Mouse (Mus musculus) T-helper 2 cell (primary cell): Measurements from ENCODE around the gene Rptor.

Experiments used
- in situ Hi-C: fragments of 300-600 bp; cut with MboI, MseI; formaldehyde crosslinking; loops from one replicate; pipeline ENCODE4 v1.15.1; 2025; ENCODE audit warnings: high pct_unique_total_duplicates

Gene Rptor

GRCm38 (mm10) chr11:119904621-119905286 is 302.0 kb downstream of the Rptor start:
- in situ Hi-C loops, result no loop called here

GRCm38 (mm10) chr11:119905794-119906193 is 303.1 kb downstream of the Rptor start:
- in situ Hi-C loops, result no loop called here

- in situ Hi-C loops, result no loop called here
These were observed 304.4 kb downstream of the Rptor start for GRCm38 (mm10) chr11:119907006-119907650.

- in situ Hi-C loops, result no loop called here
These were observed 305.0 kb downstream of the Rptor start for GRCm38 (mm10) chr11:119907711-119908110.

GRCm38 (mm10) chr11:119909436-119909835 is 306.7 kb downstream of the Rptor start:
- in situ Hi-C loops, result no loop called here

- in situ Hi-C loops, result no loop called here
These were observed 310.1 kb downstream of the Rptor start for GRCm38 (mm10) chr11:119912845-119913244.

- in situ Hi-C loops, result no loop called here
These were observed 310.7 kb downstream of the Rptor start, which contains the start of gene Chmp6 for GRCm38 (mm10) chr11:119913291-119913934. Chmp6 (plus strand) TSS chr11:119913441.

GRCm38 (mm10) chr11:119913935-119914314 is 311.2 kb downstream of the Rptor start:
- in situ Hi-C loops, result no loop called here

GRCm38 (mm10) chr11:119914381-119914780 is 311.7 kb downstream of the Rptor start:
- in situ Hi-C loops, result no loop called here

- in situ Hi-C loops, result loop anchor here (5.0 kb wide), 1 partner anchor 82 kb away; no protein-coding TSS in a partner anchor
These were observed 313.0 kb downstream of the Rptor start for GRCm38 (mm10) chr11:119915666-119916065.

GRCm38 (mm10) chr11:119916102-119916790 is 313.5 kb downstream of the Rptor start:
- in situ Hi-C loops, result loop anchor here (5.0 kb wide), 1 partner anchor 81 kb away; no protein-coding TSS in a partner anchor

GRCm38 (mm10) chr11:119916834-119917469 is 314.2 kb downstream of the Rptor start:
- in situ Hi-C loops, result loop anchor here (5.0 kb wide), 1 partner anchor 80 kb away; no protein-coding TSS in a partner anchor

- in situ Hi-C loops, result loop anchor here (5.0 kb wide), 1 partner anchor 79 kb away; no protein-coding TSS in a partner anchor
These were observed 315.8 kb downstream of the Rptor start for GRCm38 (mm10) chr11:119918521-119918920.

- in situ Hi-C loops, result loop anchor here (5.0 kb wide), 1 partner anchor 78 kb away; no protein-coding TSS in a partner anchor
These were observed 316.7 kb downstream of the Rptor start for GRCm38 (mm10) chr11:119919432-119919831.

GRCm38 (mm10) chr11:119919897-119920296 is 317.2 kb downstream of the Rptor start:
- in situ Hi-C loops, result loop anchor here (5.0 kb wide), 1 partner anchor 77 kb away; no protein-coding TSS in a partner anchor

- in situ Hi-C loops, result no loop called here
These were observed 318.0 kb downstream of the Rptor start for GRCm38 (mm10) chr11:119920668-119921067.

- in situ Hi-C loops, result no loop called here
These were observed 322.5 kb downstream of the Rptor start for GRCm38 (mm10) chr11:119925176-119925575.

- in situ Hi-C loops, result no loop called here
These were observed 324.1 kb downstream of the Rptor start for GRCm38 (mm10) chr11:119926762-119927161.

GRCm38 (mm10) chr11:119928023-119928681 is 325.4 kb downstream of the Rptor start:
- in situ Hi-C loops, result no loop called here

GRCm38 (mm10) chr11:119929603-119930265 is 327.0 kb downstream of the Rptor start:
- in situ Hi-C loops, result no loop called here
